Mouse (Mus musculus): Measurements from ENCODE around the gene Topors. TPM values are rescaled to one million over a fixed set of nuclear protein-coding genes. Genes with fewer than 3 reads are reported as not detected.
A peak's percentile ranks its signal among the peaks of the same experiment; 100 is the strongest.

Topors gene
- polyA plus RNA-seq, 1 experiment from 2014 or later, result 50.2 TPM

GRCm38 (mm10) chr4:40285582-40285981 lies 15.9 kb upstream of the Topors start:
- Histone ChIP-seq H3K27ac (replicated peaks) (no peak overlapping the region), H3K36me3 (no peaks in the 10 kb centered on the region), H3K27me3 (no peaks in the 10 kb centered on the region), H3K4me1 (no peaks in the 10 kb centered on the region), H3K4me3 (no peak overlapping the region), H3K4me2 (replicated peaks) (no peak overlapping the region), H3K9me3 (no peaks in the 10 kb centered on the region), H3K9ac (replicated peaks) (no peak overlapping the region)
- 13% methylated on average over 4 of the region's 4 CpGs for WGBS
- no peak for ATAC-seq (ENCODE audit: low FRiP score, low read depth)

- H3K4me1 ChIP-seq, result peaks cover 13% of the 10 kb centered on the region
- H3K9ac ChIP-seq (replicated peaks), result peak within 1 kb of the TSS; percentile 79
- peaks cover 12% of the 10 kb centered on the region; the same call in 1 of the 2 replicates for H3K36me3 ChIP-seq
- H3K27me3 ChIP-seq, result no peaks in the 10 kb centered on the region
- H3K9me3 ChIP-seq, result no peaks in the 10 kb centered on the region
- H3K27ac ChIP-seq (replicated peaks), result 0 out of 2 replicates have a peak within 1 kb of the TSS, but pooled peaks have one; percentile 20
- WGBS, result under 1% methylated on average over 36 of the region's 36 CpGs
- peak within 1 kb of the TSS; percentile 88 for H3K4me2 ChIP-seq (replicated peaks)
- peak; percentile 97 for ATAC-seq (ENCODE audit: low FRiP score, low read depth)
- H3K4me3 ChIP-seq, result peak within 1 kb of the TSS; percentile 76
These were observed 9.7 kb upstream of the Topors start, which contains the start of gene Ndufb6 for GRCm38 (mm10) chr4:40279276-40279900. Ndufb6 (minus strand) TSS chr4:40279421.

DNA sequence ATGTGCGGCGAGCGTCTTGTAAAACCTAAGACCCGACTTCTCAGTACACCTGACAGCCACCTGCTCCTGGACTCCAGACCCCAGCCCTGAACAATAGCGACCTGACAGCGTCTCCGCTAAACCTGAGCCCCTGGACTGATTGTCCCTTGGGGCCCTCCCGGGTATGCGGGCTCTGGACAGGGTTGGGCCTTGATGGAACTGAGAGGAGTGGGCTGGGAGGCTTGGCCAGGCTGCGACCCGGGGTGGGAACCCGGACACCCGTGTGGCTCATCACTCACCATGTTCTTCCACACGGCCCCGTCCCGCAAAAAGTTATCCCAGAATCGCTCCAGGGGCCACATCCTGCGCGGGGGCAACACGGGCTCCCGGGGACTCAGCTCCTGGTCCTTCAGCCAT lies 9.2 kb upstream of the Topors start:
- peak; percentile 81 for ATAC-seq (ENCODE audit: low FRiP score, low read depth)
- Histone ChIP-seq H3K4me2 (replicated peaks) (peak overlapping the region; percentile 88), H3K27me3 (no peaks in the 10 kb centered on the region), H3K9me3 (no peaks in the 10 kb centered on the region), H3K4me1 (peaks cover 13% of the 10 kb centered on the region), H3K9ac (replicated peaks) (peak overlapping the region; percentile 79), H3K36me3 (peaks cover 12% of the 10 kb centered on the region; the same call in 1 of the 2 replicates), H3K27ac (replicated peaks) (no peak overlapping the region), H3K4me3 (peak overlapping the region; percentile 76)
- WGBS, result under 1% methylated on average over 21 of the region's 21 CpGs

GRCm38 (mm10) chr4:40268835-40269234 lies 815 bp downstream of the Topors start:
- under 1% methylated on average over 16 of the region's 16 CpGs for WGBS
- Histone ChIP-seq H3K4me2 (replicated peaks) (peak overlapping the region; percentile 78), H3K9ac (replicated peaks) (peak overlapping the region; percentile 77), H3K4me3 (peak overlapping the region; percentile 78), H3K27me3 (no peaks in the 10 kb centered on the region), H3K36me3 (peaks cover 31% of the 10 kb centered on the region; the same call in 1 of the 2 replicates), H3K27ac (replicated peaks) (peak overlapping the region; percentile 94), H3K4me1 (peaks cover 19% of the 10 kb centered on the region), H3K9me3 (no peaks in the 10 kb centered on the region)
- ATAC-seq (ENCODE audit: low FRiP score, low read depth), result no peak

GRCm38 (mm10) chr4:40268204-40268813 lies 1.3 kb downstream of the Topors start:
- WGBS, result under 1% methylated on average over 43 of the region's 50 CpGs
- peaks cover 30% of the 10 kb centered on the region; the same call in 1 of the 2 replicates for H3K36me3 ChIP-seq

DNA sequence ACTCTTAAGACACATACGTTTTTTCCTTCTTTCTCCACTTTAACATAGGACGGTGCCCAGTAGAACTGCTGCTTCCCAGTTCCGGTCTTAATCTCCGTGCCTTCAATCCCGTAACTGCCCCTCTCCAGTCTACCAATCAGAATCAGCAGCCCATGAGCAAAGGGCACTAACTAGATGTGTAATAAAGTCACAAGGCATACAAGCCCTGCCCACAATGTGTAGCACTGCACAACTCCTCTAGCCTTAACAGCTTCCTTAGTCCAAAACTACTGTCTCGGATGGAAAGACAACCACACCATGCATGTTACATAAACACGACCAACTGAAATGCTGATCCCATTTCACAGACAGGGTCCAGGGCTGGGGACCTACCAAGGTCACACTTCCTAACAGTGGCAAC lies 2.0 kb downstream of the Topors start:
- Histone ChIP-seq H3K36me3 (peaks cover 27% of the 10 kb centered on the region), H3K27me3 (no peaks in the 10 kb centered on the region), H3K9ac (replicated peaks) (peak overlapping the region; percentile 77), H3K4me3 (peak overlapping the region; percentile 78), H3K9me3 (no peaks in the 10 kb centered on the region), H3K4me1 (peaks cover 19% of the 10 kb centered on the region), H3K4me2 (replicated peaks) (peak overlapping the region; percentile 78), H3K27ac (replicated peaks) (peak overlapping the region; percentile 94)
- 71% methylated on average over 7 of the region's 7 CpGs for WGBS
- no peak for ATAC-seq (ENCODE audit: low FRiP score, low read depth)

More at GRCm38 (mm10) chr4:40268204-40268813, 1.3 kb downstream of the Topors start:
- Histone ChIP-seq H3K4me3 (peak overlapping the region; percentile 78), H3K9ac (replicated peaks) (peak overlapping the region; percentile 77), H3K27me3 (no peaks in the 10 kb centered on the region), H3K4me1 (peaks cover 19% of the 10 kb centered on the region), H3K9me3 (no peaks in the 10 kb centered on the region), H3K4me2 (replicated peaks) (peak overlapping the region; percentile 78), H3K27ac (replicated peaks) (peak overlapping the region; percentile 94)
- ATAC-seq (ENCODE audit: low FRiP score, low read depth), result peak; percentile 84

DNA sequence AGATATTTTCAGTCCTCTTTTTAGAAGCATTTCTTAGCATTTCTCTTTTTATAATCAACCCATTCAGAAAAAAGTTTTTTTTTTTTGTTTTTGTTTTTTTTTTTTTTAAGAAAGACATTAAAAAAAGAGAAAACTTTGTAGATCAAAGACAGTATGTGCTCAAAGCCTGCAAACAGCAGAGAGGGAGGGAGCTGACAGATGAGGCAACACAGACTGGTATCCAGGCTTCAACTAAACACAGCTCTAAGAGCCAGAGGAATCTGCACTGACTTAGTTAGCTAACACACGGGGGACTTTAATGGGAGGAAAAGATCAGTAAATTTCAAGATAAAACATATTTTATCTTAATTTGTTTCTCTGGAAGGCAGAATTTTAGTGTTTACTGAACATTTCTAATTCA lies 5.3 kb downstream of the Topors start:
- H3K4me1 ChIP-seq, result peaks cover 16% of the 10 kb centered on the region
- H3K27ac ChIP-seq (replicated peaks), result no peak overlapping the region
- no peak overlapping the region for H3K9ac ChIP-seq (replicated peaks)
- H3K4me2 ChIP-seq (replicated peaks), result no peak overlapping the region
- H3K36me3 ChIP-seq, result peaks cover 51% of the 10 kb centered on the region
- H3K9me3 ChIP-seq, result no peaks in the 10 kb centered on the region
- WGBS, result 84% methylated on average over 1 of the region's 1 CpGs
- ATAC-seq (ENCODE audit: low FRiP score, low read depth), result no peak
- H3K27me3 ChIP-seq, result no peaks in the 10 kb centered on the region
- no peak overlapping the region for H3K4me3 ChIP-seq

GRCm38 (mm10) chr4:40254385-40255103 lies 15.1 kb downstream of the Topors start:
- H3K9ac ChIP-seq (replicated peaks), result no peak overlapping the region
- no peaks in the 10 kb centered on the region for H3K27me3 ChIP-seq
- no peaks in the 10 kb centered on the region for H3K9me3 ChIP-seq
- H3K4me2 ChIP-seq (replicated peaks), result no peak overlapping the region
- ATAC-seq (ENCODE audit: low FRiP score, low read depth), result no peak
- H3K4me1 ChIP-seq, result no peaks in the 10 kb centered on the region
- 88% methylated on average over 8 of the region's 8 CpGs for WGBS
- H3K4me3 ChIP-seq, result no peak overlapping the region
- H3K36me3 ChIP-seq, result peaks cover 16% of the 10 kb centered on the region
- no peak overlapping the region for H3K27ac ChIP-seq (replicated peaks)

- ATAC-seq (ENCODE audit: low FRiP score, low read depth), result no peak
- H3K9me3 ChIP-seq, result no peaks in the 10 kb centered on the region
- no peak overlapping the region for H3K4me2 ChIP-seq (replicated peaks)
- no peak overlapping the region for H3K9ac ChIP-seq (replicated peaks)
- WGBS, result 75% methylated on average over 2 of the region's 2 CpGs
- H3K27me3 ChIP-seq, result no peaks in the 10 kb centered on the region
- H3K4me3 ChIP-seq, result no peak overlapping the region
- H3K4me1 ChIP-seq, result no peaks in the 10 kb centered on the region
- H3K36me3 ChIP-seq, result peaks cover 8% of the 10 kb centered on the region; the same call in 1 of the 2 replicates
- H3K27ac ChIP-seq (replicated peaks), result no peak overlapping the region
These were observed 15.9 kb downstream of the Topors start for GRCm38 (mm10) chr4:40253766-40254165.

DNA sequence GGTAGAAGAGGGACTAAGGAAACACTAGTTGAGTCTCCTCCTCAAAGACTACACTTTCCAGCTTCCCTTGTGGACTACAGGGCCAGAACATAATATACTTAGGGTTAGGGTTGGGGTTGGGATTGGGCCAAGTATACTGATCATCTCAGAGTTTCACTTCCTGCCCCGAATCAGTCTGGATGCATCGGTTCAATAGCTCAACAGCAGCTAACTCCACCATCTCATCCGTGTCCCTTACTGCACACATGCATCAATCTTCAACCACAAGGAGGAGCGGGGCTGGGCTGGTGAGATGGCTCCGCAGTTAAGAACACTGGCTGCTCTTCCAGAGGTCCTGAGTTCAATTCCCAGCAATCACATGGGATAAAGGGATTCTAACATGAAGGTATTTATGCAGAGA lies 18.7 kb downstream of the Topors start:
- no peak overlapping the region for H3K4me3 ChIP-seq
- H3K27ac ChIP-seq (replicated peaks), result no peak overlapping the region
- H3K36me3 ChIP-seq, result no peaks in the 10 kb centered on the region
- WGBS, result 90% methylated on average over 5 of the region's 5 CpGs
- H3K9me3 ChIP-seq, result no peaks in the 10 kb centered on the region
- no peaks in the 10 kb centered on the region for H3K4me1 ChIP-seq
- no peak overlapping the region for H3K4me2 ChIP-seq (replicated peaks)
- ATAC-seq (ENCODE audit: low FRiP score, low read depth), result no peak
- no peak overlapping the region for H3K9ac ChIP-seq (replicated peaks)
- H3K27me3 ChIP-seq, result no peaks in the 10 kb centered on the region

GRCm38 (mm10) chr4:40244035-40244434 lies 25.6 kb downstream of the Topors start:
- H3K4me2 ChIP-seq (replicated peaks), result no peak overlapping the region
- H3K4me1 ChIP-seq, result peaks cover 7% of the 10 kb centered on the region
- H3K36me3 ChIP-seq, result no peaks in the 10 kb centered on the region
- ATAC-seq (ENCODE audit: low FRiP score, low read depth), result no peak
- H3K9me3 ChIP-seq, result no peaks in the 10 kb centered on the region
- H3K9ac ChIP-seq (replicated peaks), result no peak overlapping the region
- WGBS, result 83% methylated on average over 8 of the region's 8 CpGs
- H3K27me3 ChIP-seq, result no peaks in the 10 kb centered on the region
- H3K27ac ChIP-seq (replicated peaks), result no peak overlapping the region
- no peak overlapping the region for H3K4me3 ChIP-seq

GRCm38 (mm10) chr4:40243006-40243405 lies 26.6 kb downstream of the Topors start:
- ATAC-seq (ENCODE audit: low FRiP score, low read depth), result no peak
- no peak overlapping the region for H3K4me3 ChIP-seq
- H3K4me2 ChIP-seq (replicated peaks), result no peak overlapping the region
- H3K9me3 ChIP-seq, result no peaks in the 10 kb centered on the region
- 82% methylated on average over 4 of the region's 4 CpGs for WGBS
- H3K27me3 ChIP-seq, result no peaks in the 10 kb centered on the region
- no peak overlapping the region for H3K27ac ChIP-seq (replicated peaks)
- H3K36me3 ChIP-seq, result no peaks in the 10 kb centered on the region
- H3K9ac ChIP-seq (replicated peaks), result no peak overlapping the region
- peaks cover 13% of the 10 kb centered on the region for H3K4me1 ChIP-seq

Data from midbrain, embryonic 12.5 days (tissue).